Mouse (Mus musculus): ENCODE measurements around the gene Sh2d7.

DNA sequence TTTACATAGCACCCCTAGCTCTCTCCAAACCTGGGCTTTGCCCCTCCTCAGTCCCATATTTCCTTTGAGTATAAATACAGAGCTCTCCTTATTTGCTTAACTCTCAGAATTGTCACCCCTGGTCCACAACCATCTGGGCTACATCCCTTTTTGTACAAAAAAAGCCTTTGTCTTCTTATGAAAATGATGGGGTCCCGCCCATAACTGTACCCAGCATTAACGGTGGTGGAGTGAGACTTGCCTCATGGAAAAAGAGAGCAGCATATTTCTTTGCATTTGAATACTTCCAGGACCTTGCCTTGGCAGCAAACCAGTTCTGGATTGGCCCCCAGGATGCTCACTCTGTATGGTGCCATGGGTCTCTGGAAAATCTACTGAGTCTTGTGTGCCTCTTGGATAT, 8.8 kb upstream of the Sh2d7 start:
- TF ChIP-seq CTCF (IDR thresholded peaks at IDR 0.05; ENCODE audit: low read depth) (no peak), EP300 (IDR thresholded peaks at IDR 0.05; ENCODE audit: low read depth) (no peak)
